Mouse (Mus musculus): Measurements from ENCODE around the gene Nlk.

GRCm38 (mm10) chr11:78741958-78742357 is 44.8 kb upstream of the Nlk start:
- no peak for TF ChIP-seq CTCF (IDR thresholded peaks at IDR 0.05; ENCODE audit: borderline replicate concordance, control insufficient read depth, extremely low read depth, insufficient read depth, low read length, poor library complexity)
- TF ChIP-seq POLR2A (IDR thresholded peaks at IDR 0.05; ENCODE audit: control insufficient read depth, extremely low read depth, insufficient read depth, low read length, poor library complexity) = no peak

Data from thymus, adult 2 months (tissue).